Mouse (Mus musculus) c-Kit-negative CD71-positive TER-119-positive erythroid progenitor cells, embryonic 14.5 days (primary cell): ENCODE data around the gene Ncln.

Source experiments
- DNase-seq: peaks from one replicate; pipeline ENCODE4 v3.0.0-alpha.2; 2013; ENCODE audit warnings: low read depth, low spot score

Ncln gene

DNA sequence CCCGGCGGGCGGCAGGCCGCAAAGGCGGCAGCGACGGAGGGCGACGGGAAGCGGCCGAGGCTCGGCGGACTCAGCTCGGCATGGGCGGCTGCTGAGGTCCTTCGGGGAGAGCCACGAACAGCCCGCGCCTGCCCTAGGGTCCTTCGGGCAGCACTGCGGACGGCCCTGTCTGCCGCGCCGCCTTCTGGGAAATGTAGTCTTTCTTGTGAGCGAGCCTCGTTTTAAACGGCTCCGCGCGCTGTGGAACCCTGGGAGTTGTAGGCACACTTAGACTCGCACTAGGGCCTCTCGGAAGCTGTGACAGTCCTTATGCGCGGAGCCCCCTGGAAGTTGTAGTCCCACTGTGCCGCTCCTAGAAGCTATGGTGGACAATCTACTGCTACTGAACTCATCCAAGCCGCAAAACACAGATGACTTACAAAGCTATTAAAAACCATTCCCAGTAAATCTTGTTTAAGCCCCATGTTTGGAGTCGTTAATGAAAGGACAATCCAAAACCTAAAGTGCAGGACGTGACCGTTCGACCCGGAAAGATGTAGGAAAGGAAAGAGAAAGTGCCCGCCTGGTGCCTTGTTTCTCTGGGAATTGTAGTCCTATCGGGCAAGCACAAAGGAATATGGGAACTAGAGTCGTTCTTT, at the start of gene Ncln:
TSS of gene Ncln (minus strand) at position 129 of the 638 bp plus-strand sequence.
- peak; percentile 97 for DNase-seq

- peak; percentile 91 for DNase-seq
Observed at GRCm38 (mm10) chr10:81545161-81545747, 49.1 kb upstream of the Ncln start, which contains the start of gene Gna11. Gene Gna11, minus strand, starts transcription at chr10:81545190.

DNA sequence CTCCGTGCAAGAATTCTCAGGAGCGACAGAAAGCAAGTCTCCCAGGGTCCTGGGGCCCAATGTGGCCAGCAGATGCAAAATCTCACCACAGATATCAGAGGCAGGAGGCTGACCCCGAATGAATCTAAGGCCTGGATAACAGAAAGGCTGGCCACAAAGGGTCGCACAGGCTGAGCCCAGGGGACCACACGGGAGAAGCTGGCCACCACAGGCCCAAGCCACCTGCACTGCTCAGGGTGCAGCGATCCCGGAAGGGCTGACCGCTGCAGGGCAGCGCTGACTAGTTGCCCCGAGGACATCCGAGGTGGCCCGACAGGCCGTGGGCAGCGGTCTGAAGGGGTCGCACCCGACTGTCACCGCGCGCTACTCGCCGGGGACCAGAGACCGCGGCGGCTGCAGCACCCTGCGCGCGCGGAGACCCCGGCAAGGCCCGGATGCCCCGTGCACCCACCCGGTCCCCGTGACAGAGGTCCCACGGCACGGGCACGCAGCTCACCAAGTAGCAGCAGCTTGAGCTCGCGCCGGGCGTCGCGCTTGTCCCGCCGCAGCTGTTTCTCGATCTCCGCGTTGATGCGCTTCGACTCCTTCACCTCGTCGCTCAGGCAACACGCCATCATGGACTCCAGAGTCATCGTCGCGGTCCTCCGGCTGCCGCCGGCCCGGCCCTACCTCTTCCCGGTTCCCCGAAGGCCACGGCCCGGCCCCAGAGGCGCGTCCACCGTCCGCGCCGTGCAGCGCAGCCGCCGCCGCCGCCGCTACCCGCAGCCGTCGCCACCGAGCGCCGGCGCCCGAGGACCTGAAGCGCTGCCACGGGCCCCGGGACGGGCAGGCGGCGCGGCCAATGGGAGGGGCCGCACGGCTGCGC, 48.3 kb upstream of the Ncln start:
- no peak for DNase-seq

- DNase-seq = no peak
Observed at GRCm38 (mm10) chr10:81543633-81544032, 47.4 kb upstream of the Ncln start.

- no peak for DNase-seq
Observed at GRCm38 (mm10) chr10:81542727-81543460, 46.7 kb upstream of the Ncln start.

GRCm38 (mm10) chr10:81541803-81542202, 45.6 kb upstream of the Ncln start:
- DNase-seq = no peak

GRCm38 (mm10) chr10:81541363-81541762, 45.2 kb upstream of the Ncln start:
- DNase-seq = no peak

- no peak for DNase-seq
Observed at GRCm38 (mm10) chr10:81538321-81539048, 42.3 kb upstream of the Ncln start.

DNA sequence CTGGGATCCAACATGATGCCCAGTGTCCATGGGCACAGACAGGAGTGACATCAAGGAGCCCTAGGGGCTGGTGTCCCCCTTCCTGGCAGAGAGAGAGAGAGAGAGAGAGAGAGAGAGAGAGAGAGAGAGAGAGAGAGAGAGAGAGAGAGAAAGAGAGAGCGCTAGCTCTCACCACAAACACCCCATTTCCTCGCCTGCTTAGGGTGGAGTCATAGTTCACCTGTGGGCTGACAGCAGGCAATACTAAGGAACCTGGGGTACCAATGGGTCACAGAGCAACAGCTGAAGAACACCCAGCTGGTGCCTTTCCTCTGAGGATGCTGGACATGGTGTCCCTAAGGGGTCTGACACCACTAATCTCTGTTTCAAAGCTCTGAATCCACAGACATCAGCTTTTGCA, 41.2 kb upstream of the Ncln start:
- no peak for DNase-seq

- DNase-seq = no peak
Observed at GRCm38 (mm10) chr10:81536734-81537133, 40.5 kb upstream of the Ncln start.

GRCm38 (mm10) chr10:81534826-81535225, 38.6 kb upstream of the Ncln start:
- no peak for DNase-seq

DNA sequence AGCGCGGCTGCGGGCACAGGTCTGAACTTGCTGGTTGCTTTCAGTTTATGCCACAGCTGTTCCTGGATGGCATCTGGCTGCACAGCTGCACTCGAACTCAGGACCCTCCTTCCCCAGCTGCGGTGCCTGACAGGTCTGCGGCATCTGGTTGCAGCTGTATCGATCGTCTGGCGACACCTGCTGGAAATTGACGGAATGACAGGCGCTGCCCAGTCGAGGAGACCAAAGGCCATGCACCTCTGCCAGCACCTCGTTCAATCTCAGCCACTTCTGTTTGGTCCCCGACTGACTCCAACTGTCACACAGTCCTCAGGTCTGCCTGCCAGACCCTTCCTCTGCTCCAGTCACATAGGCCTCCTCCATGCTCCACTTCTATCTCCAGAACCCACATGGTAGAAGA, 30.6 kb upstream of the Ncln start:
- DNase-seq = peak; percentile 63

- no peak for DNase-seq
Observed at GRCm38 (mm10) chr10:81525017-81525694, 29.0 kb upstream of the Ncln start.

DNA sequence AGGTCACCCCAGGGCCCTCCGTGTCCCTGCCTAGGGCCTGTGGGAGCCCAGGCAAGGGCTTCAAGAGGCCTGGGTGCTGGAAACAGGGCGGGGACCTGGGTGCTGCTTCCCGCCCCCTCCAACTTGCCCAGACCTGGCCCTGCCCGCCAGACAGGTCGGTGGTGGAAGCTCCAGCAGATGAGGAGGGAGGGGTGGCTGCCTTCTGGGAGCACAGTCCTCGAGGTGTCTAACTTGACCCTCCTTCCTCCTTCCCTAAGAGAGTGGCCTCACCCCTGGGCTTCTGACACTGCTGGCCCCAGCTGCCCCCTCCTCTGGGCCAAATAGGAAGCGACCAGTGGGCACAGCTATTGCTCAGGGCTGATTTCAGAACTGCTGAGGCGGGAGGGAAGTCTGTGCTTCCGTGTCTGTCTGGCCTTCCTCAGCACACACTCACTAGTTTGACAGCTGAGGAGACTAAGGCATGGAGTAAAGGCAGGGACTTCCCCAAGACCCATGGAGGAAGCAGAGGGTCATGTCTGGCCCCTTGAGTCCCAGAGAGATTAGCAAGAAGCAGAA, 27.9 kb upstream of the Ncln start, which contains the start of gene Gna15:
TSS of gene Gna15 (minus strand) at position 175 of the 555 bp plus-strand sequence.
- no peak for DNase-seq

DNA sequence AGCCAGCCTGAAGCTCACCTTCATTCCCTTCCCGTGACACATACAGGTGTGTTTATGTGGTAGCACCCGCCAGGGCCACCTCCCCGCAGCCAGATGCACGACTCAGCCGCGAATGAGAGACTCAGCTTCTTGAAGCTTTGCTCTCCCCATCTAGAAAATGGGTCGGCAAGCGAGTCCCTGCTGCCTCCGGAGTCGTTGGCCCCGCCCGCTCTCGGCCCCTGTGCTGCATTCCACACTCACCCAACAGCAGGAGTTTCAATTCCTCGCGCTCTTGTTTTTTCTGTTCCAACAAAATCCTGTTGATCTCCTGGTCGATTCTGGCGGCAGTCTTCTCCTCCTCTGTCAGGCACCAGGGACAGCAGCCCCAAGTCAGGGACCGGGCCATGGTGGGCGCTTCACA, 27.4 kb upstream of the Ncln start:
- no peak for DNase-seq

GRCm38 (mm10) chr10:81523142-81523541, 26.9 kb upstream of the Ncln start:
- no peak for DNase-seq

DNA sequence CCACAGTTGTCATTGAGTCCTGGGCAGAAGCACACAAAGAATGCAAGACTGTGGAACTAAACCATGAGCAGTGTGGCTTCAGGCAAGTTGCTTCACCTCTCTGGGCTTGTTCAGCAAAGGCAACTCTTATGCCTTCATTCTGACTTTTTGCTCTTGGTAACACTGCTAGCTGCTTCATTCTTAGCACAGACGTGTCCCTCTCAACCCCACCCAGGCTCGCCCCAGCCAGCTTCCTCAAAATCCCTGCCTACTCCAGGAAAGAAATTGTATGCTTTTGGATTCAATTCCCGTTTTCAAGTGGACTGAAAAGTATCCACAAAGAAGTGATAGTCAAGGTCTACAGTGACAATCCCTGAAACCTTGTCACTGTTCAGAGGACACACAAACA, 23.8 kb upstream of the Ncln start:
- no peak for DNase-seq

DNA sequence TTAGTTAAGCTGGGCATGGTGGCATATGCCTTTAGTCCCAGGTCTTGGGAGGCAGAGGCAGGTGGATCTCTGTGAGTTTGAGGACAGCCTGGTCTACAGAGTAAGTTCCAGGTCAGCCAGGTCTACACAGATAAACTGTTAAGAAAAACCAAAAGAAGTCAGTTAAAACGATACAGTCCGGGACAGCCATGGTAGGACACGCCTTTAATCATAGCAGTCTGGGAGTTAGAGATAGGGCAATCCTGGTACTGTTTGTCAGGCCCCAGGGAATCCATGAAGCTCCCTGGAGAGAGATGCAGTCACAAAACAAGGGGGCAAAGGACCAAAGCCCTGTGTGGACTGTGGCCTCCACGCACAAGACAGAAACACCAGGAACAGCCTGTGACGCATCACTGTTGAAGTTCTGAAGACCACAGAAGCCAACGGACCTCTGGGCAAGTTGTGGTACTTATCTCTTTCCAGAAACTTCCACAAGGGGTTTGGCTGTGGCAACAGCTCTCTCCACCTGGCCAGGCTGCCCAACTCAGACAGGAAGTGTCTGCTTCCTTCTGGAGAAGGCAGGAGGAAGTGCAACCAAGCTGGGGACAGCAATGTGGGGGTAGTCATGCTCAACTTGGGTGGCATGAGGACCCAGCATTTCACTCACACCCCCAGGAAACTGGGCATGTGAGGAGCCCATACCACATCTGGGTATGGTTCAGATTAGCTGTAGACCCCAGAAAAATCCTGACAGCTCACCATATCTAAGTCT, 23.2 kb upstream of the Ncln start:
- DNase-seq = no peak

DNA sequence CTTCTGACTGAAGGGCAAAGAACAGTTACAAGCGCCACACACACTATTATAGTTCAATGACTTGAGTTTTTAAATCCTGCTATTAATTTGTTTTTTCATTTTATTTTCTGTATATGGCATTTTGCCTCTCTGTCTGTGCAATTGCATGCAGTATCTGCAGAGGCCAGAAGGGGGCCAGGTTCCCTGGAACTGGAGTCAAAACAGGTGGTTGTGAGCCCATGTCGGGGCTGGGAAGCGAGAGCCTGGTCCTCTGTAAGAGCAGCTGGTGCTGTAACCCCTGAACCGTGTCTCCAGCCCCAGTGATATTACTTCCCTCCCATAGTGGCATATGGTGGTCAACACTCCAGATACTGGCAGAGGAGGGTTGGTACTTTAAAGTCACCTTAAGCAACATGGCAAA, 22.4 kb upstream of the Ncln start:
- no peak for DNase-seq

- no peak for DNase-seq
Observed at GRCm38 (mm10) chr10:81517227-81517626, 21.0 kb upstream of the Ncln start.
